Mouse (Mus musculus) intestine, embryonic 14.5 days (tissue): Measurements from ENCODE around the gene Inpp5k. TPM values are rescaled to one million over a fixed set of nuclear protein-coding genes. Genes with fewer than 3 reads are reported as not detected.
A peak's percentile ranks its signal among the peaks of the same experiment; 100 is the strongest.

Experiments
- ATAC-seq: fragments of 200-750 bp; cut with Nextera tagmentation; replicated peaks from 2 replicates; pipeline ENCODE4 v1.8.0; 2017; ENCODE audit warnings: low read depth, moderate number of reproducible peaks, moderate TSS enrichment, moderate library complexity; ENCODE audit not compliant: low FRiP score, low TSS enrichment
- DNase-seq: peaks from one replicate; pipeline ENCODE4 v3.0.0-alpha.2; 2018; ENCODE audit warnings: low spot score
- H3K27ac ChIP-seq: fragments of 300-500 bp; sonication (generic); 2 replicates; pipeline ENCODE4 v1.5.1; 2014; ENCODE audit warnings: low read depth, mild to moderate bottlenecking, control low read depth
- H3K27me3 ChIP-seq: fragments of 300-500 bp; sonication (generic); replicated peaks from 2 replicates; pipeline ENCODE4 v1.6.1; 2014; ENCODE audit warnings: low read length, control low read depth; ENCODE audit not compliant: control insufficient read depth, insufficient read depth
- H3K36me3 ChIP-seq: fragments of 300-500 bp; sonication (generic); 2 replicates; pipeline ENCODE4 v1.6.1; 2014; ENCODE audit warnings: low read length, control low read depth; ENCODE audit not compliant: control insufficient read depth, insufficient read depth
- H3K4me1 ChIP-seq: fragments of 300-500 bp; sonication (generic); replicated peaks from 2 replicates; pipeline ENCODE4 v1.6.1; 2014; ENCODE audit warnings: low read length, control low read depth, mixed read lengths; ENCODE audit not compliant: control insufficient read depth, insufficient read depth
- H3K4me2 ChIP-seq: fragments of 300-500 bp; sonication (generic); 2 replicates; pipeline ENCODE4 v1.6.1; 2014; ENCODE audit warnings: low read length
- H3K4me3 ChIP-seq: fragments of 300-500 bp; sonication (generic); 2 replicates; pipeline ENCODE4 v1.5.1; 2014; ENCODE audit warnings: low read depth, low read length, control low read depth, mixed read lengths
- H3K9ac ChIP-seq: fragments of 300-500 bp; sonication (generic); 2 replicates; pipeline ENCODE4 v1.6.1; 2014; ENCODE audit warnings: mild to moderate bottlenecking, low read length
- H3K9me3 ChIP-seq: fragments of 300-500 bp; sonication (generic); 2 replicates; pipeline ENCODE4 v1.6.1; 2016; ENCODE audit warnings: low read length, control low read depth; ENCODE audit not compliant: control insufficient read depth
- WGBS: fragments of 180-500 bp; shearing (Covaris S2); extraction: QIAGEN DNeasy Blood & Tissue Kit; methylation state at CpG from one replicate; pipeline ENCODE4 v1.1.7; 2014; 5-methylcytosine and 5-hydroxymethylcytosine counted together
- polyA plus RNA-seq: library from polyadenylated mRNA; unstranded; fragments of >200 nt; fragmentation: Nextera tagmentation; extraction: Ambion mirVana; gene quantifications from 2 replicates; pipeline ENCODE4 v1.2.1, GENCODE M21; 2014

Inpp5k gene
- polyA plus RNA-seq, 1 experiment from 2014 or later, result 25.1 TPM

DNA sequence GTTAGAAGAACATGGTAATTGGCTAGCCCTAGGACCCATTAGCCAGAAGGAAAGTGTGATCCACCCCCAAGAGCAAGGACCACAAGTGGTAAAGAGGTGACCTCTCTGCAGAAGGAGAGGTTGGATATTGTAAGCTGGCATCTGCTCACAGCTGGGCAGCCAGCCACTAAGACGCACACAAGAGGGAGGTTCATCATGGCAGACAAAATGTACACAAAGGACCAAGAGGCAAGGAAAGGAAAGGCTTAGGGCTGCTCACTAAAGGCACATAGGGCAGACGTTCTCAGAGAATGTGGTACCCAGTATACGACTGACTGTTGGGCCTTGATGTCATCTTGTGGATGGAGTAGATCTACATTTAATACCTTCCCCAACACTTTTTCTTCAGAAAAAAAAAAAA, 44.1 kb downstream of the Inpp5k start:
- H3K27me3 ChIP-seq, result no peaks in the 10 kb centered on the region
- no peak overlapping the region for H3K9ac ChIP-seq
- H3K4me1 ChIP-seq, result no peaks in the 10 kb centered on the region
- ATAC-seq (no peak), DNase-seq (no peak)
- no peak overlapping the region for H3K27ac ChIP-seq
- WGBS, result 76% methylated on average over 3 of the region's 3 CpGs
- H3K4me3 ChIP-seq, result no peak overlapping the region
- H3K4me2 ChIP-seq, result no peak overlapping the region
- no peaks in the 10 kb centered on the region for H3K9me3 ChIP-seq
- H3K36me3 ChIP-seq, result peaks cover 35% of the 10 kb centered on the region

DNA sequence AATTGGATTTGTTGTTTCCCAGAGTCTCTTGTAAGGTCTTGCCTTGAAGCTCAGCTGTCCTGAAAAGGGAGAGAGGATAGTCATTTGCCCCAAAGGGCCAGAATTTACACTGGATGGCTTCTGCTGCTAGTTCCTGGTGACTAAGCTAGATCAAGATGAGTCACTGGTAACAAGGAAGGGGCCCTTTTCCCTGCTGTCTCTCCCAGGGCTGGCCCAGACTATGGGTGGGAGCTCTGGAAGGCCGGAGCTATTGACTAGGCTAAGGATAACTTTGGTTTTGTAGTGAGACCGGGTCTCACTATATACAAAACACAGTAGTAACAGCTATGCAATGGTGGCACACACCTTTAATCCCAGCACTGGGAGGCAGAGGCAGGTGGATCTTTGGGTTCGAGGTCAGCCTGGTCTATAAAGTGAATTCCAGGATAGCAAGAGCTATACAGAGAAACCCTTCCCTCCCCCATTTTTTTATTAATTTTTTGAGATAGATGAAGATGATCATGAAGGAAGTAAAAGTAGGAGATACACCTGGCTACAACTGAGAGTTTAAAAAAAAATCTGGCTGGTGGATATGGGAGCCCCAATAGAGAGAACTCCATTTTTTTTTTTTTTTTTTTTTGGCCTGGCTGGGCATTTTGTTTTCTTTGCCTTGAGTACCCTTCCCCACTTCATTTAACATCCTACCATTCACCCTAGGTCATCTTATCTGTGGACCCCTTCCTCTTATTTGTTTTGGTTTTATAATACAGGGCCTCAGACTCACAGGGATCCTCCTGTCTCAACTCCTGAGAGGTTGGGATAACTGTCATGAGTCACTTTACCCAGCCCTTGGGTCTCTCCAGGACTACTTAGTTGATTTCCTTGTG, 47.3 kb downstream of the Inpp5k start:
- WGBS, result 88% methylated on average over 3 of the region's 3 CpGs
- H3K4me2 ChIP-seq, result peak overlapping the region; percentile 51
- no peak overlapping the region; the same call in 1 of the 2 replicates for H3K27ac ChIP-seq
- peaks cover 12% of the 10 kb centered on the region for H3K36me3 ChIP-seq
- no peak for DNase-seq
- no peaks in the 10 kb centered on the region for H3K9me3 ChIP-seq
- no peak overlapping the region for H3K9ac ChIP-seq
- H3K4me3 ChIP-seq, result peak overlapping the region; percentile 99
- peaks cover 10% of the 10 kb centered on the region for H3K4me1 ChIP-seq
- H3K27me3 ChIP-seq, result no peaks in the 10 kb centered on the region
- no peak; the same call in 1 of the 2 replicates for ATAC-seq

DNA sequence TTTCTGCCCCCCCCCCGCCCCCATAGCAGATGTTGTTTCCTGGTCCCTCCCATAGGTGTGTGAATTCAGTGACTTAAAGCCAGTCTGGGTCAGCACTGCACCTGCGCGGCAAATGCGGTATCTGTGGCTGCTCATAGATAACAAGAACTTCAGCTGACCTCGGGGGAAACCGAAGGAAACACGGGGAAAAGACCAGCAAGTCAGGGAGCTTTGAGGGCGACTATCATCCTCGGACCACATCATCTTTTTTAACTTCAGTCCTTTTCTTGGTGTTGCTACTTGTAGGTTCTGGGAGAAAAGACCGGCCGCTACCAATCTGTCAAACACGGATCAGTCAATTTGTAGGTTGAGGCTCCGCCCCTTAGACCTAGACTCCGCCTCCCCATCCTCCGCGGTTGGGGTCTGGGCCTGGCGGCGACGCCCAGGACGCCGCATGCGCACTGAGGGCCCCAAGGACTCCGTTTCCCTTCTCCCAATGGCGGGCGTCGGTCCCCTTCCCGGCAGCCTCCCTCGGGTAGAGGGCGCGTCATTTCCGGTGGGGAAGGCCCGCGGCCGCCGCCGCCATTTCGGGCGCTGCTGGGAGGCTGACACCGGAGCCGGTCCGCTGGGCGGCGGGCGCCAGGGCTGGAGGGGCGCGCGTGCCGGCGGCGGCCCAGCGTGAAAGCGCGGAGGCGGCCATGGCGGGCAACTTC, 48.1 kb downstream of the Inpp5k start, which contains the start of gene Crk:
TSS of gene Crk (plus strand) at position 513 of the 692 bp plus-strand sequence.
- ATAC-seq (peak; percentile 97), DNase-seq (peak; percentile 98)
- Histone ChIP-seq H3K4me2 (peak within 1 kb of the TSS; percentile 95), H3K4me1 (peaks cover 10% of the 10 kb centered on the region), H3K9me3 (no peaks in the 10 kb centered on the region), H3K36me3 (peaks cover 16% of the 10 kb centered on the region; the same call in 1 of the 2 replicates), H3K27ac (peak within 1 kb of the TSS; percentile 94), H3K4me3 (peak within 1 kb of the TSS; percentile 99), H3K9ac (peak within 1 kb of the TSS; percentile 95), H3K27me3 (no peaks in the 10 kb centered on the region)
- under 1% methylated on average over 54 of the region's 55 CpGs for WGBS

DNA sequence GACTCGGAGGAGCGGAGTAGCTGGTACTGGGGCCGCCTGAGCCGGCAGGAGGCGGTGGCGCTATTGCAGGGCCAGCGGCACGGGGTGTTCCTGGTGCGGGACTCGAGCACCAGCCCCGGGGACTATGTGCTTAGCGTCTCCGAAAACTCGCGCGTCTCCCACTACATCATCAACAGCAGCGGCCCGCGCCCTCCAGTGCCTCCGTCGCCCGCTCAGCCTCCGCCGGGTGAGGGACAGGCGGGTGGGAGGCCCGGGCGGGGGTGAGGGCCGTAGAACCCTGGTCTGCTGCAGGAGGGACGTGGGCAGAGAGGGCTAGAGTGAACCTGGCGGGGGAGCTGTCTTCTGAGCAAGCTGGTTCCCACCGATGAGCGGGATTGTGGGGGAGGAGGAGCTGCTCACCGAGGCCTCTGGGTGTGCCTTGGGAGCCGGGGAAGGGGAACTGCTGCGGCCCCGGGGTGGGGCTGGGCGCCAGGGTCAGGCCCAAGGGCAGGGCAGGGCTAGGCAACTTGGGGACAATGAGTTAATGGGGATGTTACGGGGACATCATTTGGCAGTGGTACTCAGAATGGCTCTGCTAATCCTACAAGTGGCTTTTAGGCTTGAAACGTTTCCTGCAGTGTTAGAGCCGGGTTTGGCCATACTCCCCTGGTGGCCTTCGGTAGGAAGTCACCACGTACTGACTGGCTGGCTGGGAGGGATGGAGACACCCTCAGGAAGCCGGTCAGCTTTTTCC, 48.8 kb downstream of the Inpp5k start:
- peak overlapping the region; percentile 95 for H3K9ac ChIP-seq
- under 1% methylated on average over 43 of the region's 43 CpGs for WGBS
- no peaks in the 10 kb centered on the region for H3K27me3 ChIP-seq
- peak overlapping the region; percentile 94 for H3K27ac ChIP-seq
- no peaks in the 10 kb centered on the region for H3K9me3 ChIP-seq
- H3K4me3 ChIP-seq, result peak overlapping the region; percentile 99
- H3K4me2 ChIP-seq, result peak overlapping the region; percentile 95
- peaks cover 23% of the 10 kb centered on the region; the same call in 1 of the 2 replicates for H3K36me3 ChIP-seq
- ATAC-seq (peak; percentile 73), DNase-seq (peak; percentile 75)
- H3K4me1 ChIP-seq, result peaks cover 10% of the 10 kb centered on the region

DNA sequence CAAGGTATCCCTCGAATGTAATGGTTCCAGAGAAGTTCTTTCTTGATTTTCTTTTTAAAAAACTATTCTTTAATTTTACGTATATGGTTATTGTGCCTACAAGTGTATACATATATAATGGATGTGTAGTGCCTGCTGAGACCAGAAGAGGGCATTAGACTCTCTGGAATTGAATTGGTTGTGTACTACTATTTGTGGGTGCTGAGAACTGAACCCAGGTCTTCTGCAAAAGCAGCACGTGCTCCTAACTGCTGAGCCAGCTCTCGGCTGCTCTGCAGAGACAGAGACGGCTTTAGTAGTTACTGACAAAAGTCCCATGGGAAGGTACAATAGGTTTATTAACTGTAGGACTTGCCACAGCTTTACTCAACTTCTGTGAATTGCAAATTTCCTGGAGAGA, 53.7 kb downstream of the Inpp5k start:
- Histone ChIP-seq H3K27me3 (no peaks in the 10 kb centered on the region), H3K36me3 (peaks cover 27% of the 10 kb centered on the region; the same call in 1 of the 2 replicates), H3K9ac (no peak overlapping the region), H3K4me1 (peaks cover 13% of the 10 kb centered on the region), H3K9me3 (no peaks in the 10 kb centered on the region), H3K4me3 (no peak overlapping the region), H3K4me2 (no peak overlapping the region), H3K27ac (no peak overlapping the region)
- WGBS, result 95% methylated on average over 5 of the region's 5 CpGs
- DNase-seq, result no peak
- ATAC-seq, result no peak

DNA sequence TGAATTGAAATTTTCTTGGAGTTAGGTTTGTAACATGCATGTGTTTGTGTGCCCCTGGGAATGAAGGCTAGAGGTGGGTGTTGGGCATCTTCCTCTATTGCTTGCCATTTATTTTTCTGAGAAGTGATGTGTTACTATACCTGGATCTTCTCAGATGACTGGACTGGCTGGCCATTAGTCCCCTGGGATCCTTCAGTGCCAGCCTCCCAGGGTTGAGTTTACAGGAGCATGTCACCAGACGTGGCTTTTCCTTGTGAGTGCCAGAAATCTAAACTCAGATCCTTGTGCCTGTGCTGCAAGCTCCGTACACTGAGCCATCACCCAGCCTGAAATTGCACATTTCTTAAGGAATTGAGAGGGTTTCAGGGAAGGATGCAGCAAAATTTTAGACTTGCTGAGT, 54.2 kb downstream of the Inpp5k start:
- 65% methylated on average over 2 of the region's 2 CpGs for WGBS
- H3K36me3 ChIP-seq, result peaks cover 27% of the 10 kb centered on the region; the same call in 1 of the 2 replicates

DNA sequence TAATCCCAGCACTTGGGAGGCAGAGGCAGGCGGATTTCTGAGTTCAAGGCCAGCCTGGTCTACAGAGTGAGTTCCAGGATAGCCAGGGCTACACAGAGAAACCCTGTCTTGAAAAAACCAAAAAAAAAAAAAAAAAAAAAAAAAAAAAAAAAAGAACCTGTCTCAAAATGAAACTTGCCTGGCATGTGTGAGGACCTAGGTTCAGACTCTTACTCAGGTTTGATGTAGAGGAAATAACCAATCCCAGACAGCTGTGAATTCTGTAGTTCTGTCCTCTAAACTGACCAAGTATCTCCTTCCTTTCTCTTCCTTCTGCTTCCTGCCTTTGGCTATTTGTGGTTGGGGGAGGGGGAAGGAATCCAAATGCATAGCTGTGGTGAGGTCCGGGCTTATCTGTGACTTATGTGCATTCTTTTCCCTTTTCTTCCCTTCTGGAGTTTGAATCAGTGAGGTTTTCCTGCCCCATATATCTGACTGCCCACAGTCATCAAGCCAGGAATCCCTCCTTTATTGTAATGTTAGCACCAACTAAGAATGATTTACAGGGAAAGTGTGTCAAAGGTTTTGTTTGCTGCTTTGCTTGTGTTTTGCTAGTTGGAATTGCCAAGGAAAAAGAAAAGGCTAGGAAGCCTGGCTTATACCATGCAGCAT, 56.7 kb downstream of the Inpp5k start:
- 0 out of 2 replicates have a peak, but pooled peaks cover 3% of the 10 kb centered on the region for H3K4me1 ChIP-seq
- DNase-seq, result no peak
- H3K9me3 ChIP-seq, result no peaks in the 10 kb centered on the region
- 50% methylated on average over 2 of the region's 2 CpGs for WGBS
- H3K4me3 ChIP-seq, result no peak overlapping the region
- no peak overlapping the region for H3K4me2 ChIP-seq
- H3K27me3 ChIP-seq, result no peaks in the 10 kb centered on the region
- no peak for ATAC-seq
- H3K9ac ChIP-seq, result no peak overlapping the region
- peaks cover 42% of the 10 kb centered on the region for H3K36me3 ChIP-seq
- peak overlapping the region; percentile 22; the same call in 1 of the 2 replicates for H3K27ac ChIP-seq

More for the DNA sequence above, 54.2 kb downstream of the Inpp5k start:
- H3K4me3 ChIP-seq, result no peak overlapping the region
- H3K4me2 ChIP-seq, result no peak overlapping the region
- ATAC-seq (no peak), DNase-seq (no peak)
- H3K9me3 ChIP-seq, result no peaks in the 10 kb centered on the region
- no peaks in the 10 kb centered on the region for H3K27me3 ChIP-seq
- no peak overlapping the region for H3K27ac ChIP-seq
- peaks cover 13% of the 10 kb centered on the region for H3K4me1 ChIP-seq
- H3K9ac ChIP-seq, result no peak overlapping the region

DNA sequence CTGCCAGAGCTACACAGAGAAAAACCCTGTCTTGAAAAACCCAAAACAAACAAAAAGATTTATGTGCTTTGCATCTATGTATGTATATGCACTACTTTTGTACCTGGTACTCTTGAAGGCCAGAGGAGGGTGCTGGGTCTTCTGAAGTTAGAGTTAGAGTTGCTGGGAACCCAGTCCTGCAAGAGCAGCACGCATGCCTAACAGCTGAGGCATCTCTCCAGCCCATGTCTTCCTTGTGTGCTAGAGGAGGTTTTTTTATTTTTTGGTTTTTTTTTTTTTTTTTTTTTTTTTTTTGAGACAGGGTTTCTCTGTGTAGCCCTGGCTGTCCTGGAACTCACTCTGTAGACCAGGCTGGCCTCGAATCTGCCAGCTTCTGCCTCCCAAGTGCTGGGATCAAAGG, 57.3 kb downstream of the Inpp5k start:
- DNase-seq (no peak), ATAC-seq (no peak)
- Histone ChIP-seq H3K4me1 (0 out of 2 replicates have a peak, but pooled peaks cover 3% of the 10 kb centered on the region), H3K4me2 (no peak overlapping the region), H3K4me3 (no peak overlapping the region), H3K27me3 (no peaks in the 10 kb centered on the region), H3K9me3 (no peaks in the 10 kb centered on the region), H3K27ac (peak overlapping the region; percentile 22; the same call in 1 of the 2 replicates), H3K36me3 (peaks cover 44% of the 10 kb centered on the region), H3K9ac (no peak overlapping the region)
- 77% methylated on average over 2 of the region's 2 CpGs for WGBS
